In the genomic region with DNA sequence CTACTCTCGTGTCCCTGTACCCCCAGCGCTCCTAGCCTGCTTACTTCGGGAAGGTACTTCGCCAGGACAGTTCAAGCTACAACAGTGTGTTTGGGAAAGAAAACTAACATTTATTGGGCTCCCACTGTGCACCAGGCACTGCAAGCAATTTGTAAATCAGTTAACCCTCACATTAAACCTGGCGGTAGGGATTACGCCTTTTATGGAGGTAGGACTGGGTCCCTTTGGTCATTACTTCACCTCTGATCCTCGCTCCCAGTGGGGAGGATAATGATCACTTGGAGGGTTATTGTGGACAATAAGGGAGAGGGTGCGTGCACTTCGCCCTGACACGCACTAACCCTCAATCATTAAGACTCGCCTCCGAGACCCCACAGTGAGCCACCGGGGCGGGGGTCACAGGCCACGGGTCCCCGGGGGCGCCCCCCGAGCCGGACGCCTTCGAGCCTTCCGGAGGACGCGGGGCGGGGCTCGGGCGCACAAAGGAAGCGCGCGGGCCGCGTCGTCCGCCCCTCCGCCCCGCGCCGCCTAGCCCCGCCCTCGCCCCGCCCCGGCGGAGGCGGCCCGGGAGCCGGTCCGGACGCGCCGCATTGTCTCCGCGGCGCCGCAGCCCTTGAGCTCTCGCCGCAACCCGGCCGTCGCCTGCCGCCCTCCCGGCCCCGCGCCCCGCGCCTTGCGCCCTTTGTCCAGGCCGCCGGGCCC, we compare ENCODE assay signal across 7 mouse cellular contexts. TPM values are rescaled to one million over a fixed set of nuclear protein-coding genes. Genes with fewer than 3 reads are reported as not detected.
A peak's percentile ranks its signal among the peaks of the same experiment; 100 is the strongest.
DNase-seq lines count a peak whose midpoint lies in the region; ATAC-seq lines count a peak whose summit lies in the region.

No protein-coding gene starts in this region.

- H3K4me1 ChIP-seq in intestine, embryonic 15.5 days (replicated peaks): peaks cover 21% of the 10 kb centered on the region
- H3K4me1 ChIP-seq in limb, embryonic 10.5 days: peaks cover 74% of the 10 kb centered on the region
- peaks cover 50% of the 10 kb centered on the region for H3K4me1 ChIP-seq in midbrain, embryonic 11.5 days (ENCODE audit: control insufficient read depth, insufficient read depth, low read length)

- H3K36me3 ChIP-seq in intestine, embryonic 15.5 days: no peaks in the 10 kb centered on the region
- H3K36me3 ChIP-seq in limb, embryonic 10.5 days: peaks cover 29% of the 10 kb centered on the region
- H3K36me3 ChIP-seq in midbrain, embryonic 11.5 days (ENCODE audit: control insufficient read depth, insufficient read depth, low read length): no peaks in the 10 kb centered on the region

- H3K9me3 ChIP-seq in intestine, embryonic 15.5 days: no peaks in the 10 kb centered on the region
- H3K9me3 ChIP-seq in limb, embryonic 10.5 days (replicated peaks): no peaks in the 10 kb centered on the region
- no peaks in the 10 kb centered on the region for H3K9me3 ChIP-seq in midbrain, embryonic 11.5 days (ENCODE audit: control insufficient read depth, low read length)

- peak; percentile 97 for ATAC-seq in intestine, embryonic 15.5 days
- peak; percentile 93 for ATAC-seq in midbrain, embryonic 11.5 days (ENCODE audit: low FRiP score)

- peak overlapping the region; percentile 85 for H3K27ac ChIP-seq in intestine, embryonic 15.5 days
- H3K27ac ChIP-seq in limb, embryonic 10.5 days: peak overlapping the region; percentile 98
- peak overlapping the region; percentile 96 for H3K27ac ChIP-seq in midbrain, embryonic 11.5 days (ENCODE audit: low read depth, low read length)

- peak overlapping the region; percentile 82 for H3K4me3 ChIP-seq in intestine, embryonic 15.5 days (replicated peaks)
- peak overlapping the region; percentile 93 for H3K4me3 ChIP-seq in limb, embryonic 10.5 days
- H3K4me3 ChIP-seq in midbrain, embryonic 11.5 days (ENCODE audit: low read depth, low read length): peak overlapping the region; percentile 98

- H3K4me2 ChIP-seq in intestine, embryonic 15.5 days (replicated peaks): peak overlapping the region; percentile 66
- H3K4me2 ChIP-seq in midbrain, embryonic 11.5 days: peak overlapping the region; percentile 94

- H3K27me3 ChIP-seq in intestine, embryonic 15.5 days (replicated peaks): no peaks in the 10 kb centered on the region
- peaks cover 40% of the 10 kb centered on the region for H3K27me3 ChIP-seq in limb, embryonic 10.5 days (ENCODE audit: low read depth, poor library complexity, severe bottlenecking)
- no peaks in the 10 kb centered on the region for H3K27me3 ChIP-seq in midbrain, embryonic 11.5 days (ENCODE audit: control insufficient read depth, insufficient read depth, low read length)

- peak; percentile 91 to 95 for DNase-seq in adrenal gland, adult (ENCODE audit: inconsistent age in 2 of 2, low spot score in 1 of 2)
- DNase-seq in embryo, embryonic 10 days (ENCODE audit: low spot score): peak; percentile 82
- peak; percentile 77 to 82 for DNase-seq in gastrocnemius, postnatal 36 days
- DNase-seq in limb, embryonic 10.5 days (ENCODE audit: low spot score): peak; percentile 87
- peak; percentile 98 for DNase-seq in midbrain, embryonic 11.5 days (ENCODE audit: low spot score, missing footprints)
- DNase-seq in spleen, adult 12 weeks (ENCODE audit: low spot score): peak; percentile 77

- H3K9ac ChIP-seq in intestine, embryonic 15.5 days: peak overlapping the region; percentile 87
- H3K9ac ChIP-seq in midbrain, embryonic 11.5 days (ENCODE audit: low read length): peak overlapping the region; percentile 100

- WGBS in intestine, embryonic 15.5 days: 3% methylated on average over 56 of the region's 68 CpGs
- WGBS in limb, embryonic 10.5 days: 2% methylated on average over 67 of the region's 68 CpGs
- WGBS in midbrain, embryonic 11.5 days: 2% methylated on average over 41 of the region's 68 CpGs

- intact Hi-C loops in gastrocnemius, postnatal 36 days (cut with DNase I): no loop called here

RNA-seq across cellular contexts. Expression of gene A3galt2, which starts 28.0 kb away (rescaled TPM):
- under 1 TPM; 0.10 to 0.20 TPM for total RNA-seq in gastrocnemius, postnatal 36 days (2021)
- 0.08 and 0.13 TPM in 2 replicates for polyA plus RNA-seq in intestine, embryonic 15.5 days (2015; fragmentation: Nextera tagmentation; extraction: Ambion mirVana)
- polyA plus RNA-seq in limb, embryonic 10.5 days (2016; fragmentation: Nextera tagmentation; extraction: Ambion mirVana): 0.10 TPM in 1 of 2 replicates, not detected in the other
- polyA plus RNA-seq in midbrain, embryonic 11.5 days (2014; fragmentation: Nextera tagmentation; extraction: Ambion mirVana): 0.15 and 0.18 TPM in 2 replicates

Comparison
In these comparisons a context has a peak if more than half of its experiments do, and no peak if none do; other contexts are left out.
1. Peak in every context shown above with its lines: DNase-seq, ATAC-seq, H3K4me3 ChIP-seq and H3K27ac ChIP-seq.